Mouse (Mus musculus): ENCODE data around the gene Ttc28. TPM values are rescaled to one million over a fixed set of nuclear protein-coding genes. Genes with fewer than 3 reads are reported as not detected.

Ttc28 gene
- total RNA-seq, 2 experiments from 2014 or later = 0.41 to 1.0 TPM

GRCm38 (mm10) chr5:111151882-111152759 lies 272.5 kb downstream of the Ttc28 start:
- no peak for ATAC-seq (replicated peaks; ENCODE audit: poor library complexity, severe bottlenecking)

DNA sequence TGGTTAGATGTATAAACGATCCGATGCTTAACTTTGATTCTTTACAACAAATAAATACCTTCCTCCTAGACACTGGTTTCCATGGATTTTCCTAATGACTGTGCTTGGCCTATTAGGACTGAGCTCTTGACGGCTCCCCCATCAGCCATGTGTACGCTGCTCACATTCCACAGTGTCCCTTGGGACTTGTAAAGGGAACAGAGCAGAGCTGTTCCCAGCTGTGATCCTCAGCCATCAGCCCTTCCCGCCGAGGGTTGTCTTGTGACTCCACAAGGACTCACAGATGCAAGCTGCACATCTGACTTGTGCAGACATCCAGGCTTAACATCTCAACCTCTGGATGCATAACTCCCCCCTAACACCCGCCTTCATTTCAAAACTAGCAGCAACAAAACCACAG lies 275.0 kb downstream of the Ttc28 start:
- no peak for ATAC-seq (replicated peaks; ENCODE audit: poor library complexity, severe bottlenecking)

DNA sequence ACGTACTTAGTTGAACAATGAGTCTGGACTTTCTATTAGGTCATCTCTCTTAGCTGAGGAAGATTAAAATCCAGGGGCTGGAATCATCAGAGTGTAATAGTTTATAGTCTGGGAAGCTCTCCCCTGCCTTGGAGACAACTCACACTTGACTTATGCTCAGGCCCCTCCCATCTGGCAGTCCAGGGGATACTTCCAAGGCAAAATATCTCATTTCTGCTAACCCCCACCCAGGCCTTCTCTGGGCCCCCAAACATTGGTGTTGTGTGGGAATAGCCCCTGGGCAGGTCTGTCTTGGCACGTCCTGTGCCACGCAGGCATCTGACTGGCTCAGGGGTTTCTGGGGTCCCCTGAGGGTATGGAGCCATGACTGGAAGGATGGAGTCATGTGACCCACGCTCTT lies 275.7 kb downstream of the Ttc28 start:
- ATAC-seq (replicated peaks; ENCODE audit: poor library complexity, severe bottlenecking) = no peak

GRCm38 (mm10) chr5:111155928-111156327 lies 276.3 kb downstream of the Ttc28 start:
- no peak for ATAC-seq (replicated peaks; ENCODE audit: poor library complexity, severe bottlenecking)

DNA sequence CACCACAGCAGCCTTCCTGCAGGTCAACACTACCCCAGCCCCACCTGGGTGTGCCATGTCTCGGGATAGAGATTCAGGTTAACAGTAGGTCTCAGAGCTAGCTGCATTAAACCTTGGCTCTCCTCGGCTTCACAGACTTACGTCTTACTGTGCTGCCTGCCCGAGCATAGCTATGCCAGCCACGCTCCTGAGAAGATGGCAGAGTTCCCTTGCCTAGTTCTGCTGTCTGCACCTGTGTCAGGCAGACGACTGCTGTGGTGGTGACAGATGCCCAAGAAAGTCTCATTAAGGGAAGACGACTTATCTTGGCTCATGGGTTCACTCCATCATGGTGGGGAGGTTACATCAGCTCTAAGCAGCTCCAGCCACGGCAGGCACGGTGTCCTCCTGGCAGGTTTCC lies 278.7 kb downstream of the Ttc28 start:
- no peak for ATAC-seq (replicated peaks; ENCODE audit: poor library complexity, severe bottlenecking)

DNA sequence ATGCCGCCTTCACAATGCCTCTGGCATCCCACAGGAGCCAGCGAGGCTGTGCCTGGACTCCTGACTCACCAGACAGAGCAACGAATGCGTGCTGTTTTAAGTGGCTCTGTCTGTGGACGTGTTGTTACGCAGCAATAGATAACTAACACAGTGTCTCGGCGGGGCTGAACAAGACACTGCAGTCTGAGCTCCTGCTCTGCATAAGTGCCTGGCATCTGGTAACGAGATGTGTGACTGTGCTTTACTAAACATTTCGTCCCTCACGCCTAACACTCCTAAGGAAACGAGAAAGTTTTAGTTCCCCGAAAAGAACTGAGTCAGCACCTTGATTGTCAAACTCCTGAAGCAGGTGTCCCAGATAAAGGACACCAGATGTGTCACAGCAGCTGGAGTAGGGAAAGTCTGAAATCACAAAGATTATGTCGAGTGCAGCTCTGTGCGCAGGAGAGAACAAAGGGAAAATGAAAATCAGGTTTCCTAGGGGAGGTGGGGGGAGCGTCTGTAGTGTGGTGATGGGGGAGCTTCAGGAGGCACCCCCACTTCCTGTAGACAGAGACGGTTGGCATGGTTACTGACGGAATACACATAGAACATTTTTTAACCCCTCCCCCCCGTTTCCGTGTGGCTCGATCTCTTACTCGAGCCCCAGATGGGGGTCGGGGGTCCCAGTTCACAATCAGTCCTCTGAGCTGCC lies 280.2 kb downstream of the Ttc28 start:
- peak; percentile 25; the same call in 1 of the 2 replicates for ATAC-seq (replicated peaks; ENCODE audit: poor library complexity, severe bottlenecking)

- ATAC-seq (replicated peaks; ENCODE audit: poor library complexity, severe bottlenecking) = no peak
These were observed 281.7 kb downstream of the Ttc28 start for GRCm38 (mm10) chr5:111161146-111161930.

DNA sequence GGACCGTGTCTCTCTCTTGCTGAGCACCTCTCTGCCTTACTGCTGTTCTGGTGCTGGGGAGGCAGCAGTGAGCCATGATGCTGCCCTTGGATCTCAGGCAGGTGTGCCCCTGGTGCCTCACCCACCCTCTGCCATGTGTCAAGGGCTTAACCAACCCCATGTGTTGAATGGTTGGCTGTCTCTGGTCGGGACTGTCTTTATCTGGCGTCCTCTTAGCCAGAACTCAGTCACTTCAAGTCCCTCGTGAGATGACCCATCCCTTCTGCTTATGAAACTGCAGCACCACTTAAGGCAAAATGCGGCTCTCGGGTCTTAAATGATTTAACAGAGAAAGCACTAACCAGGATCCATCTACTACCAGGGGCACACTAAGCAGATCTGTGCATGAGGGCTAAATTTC lies 283.3 kb downstream of the Ttc28 start:
- no peak for ATAC-seq (replicated peaks; ENCODE audit: poor library complexity, severe bottlenecking)

DNA sequence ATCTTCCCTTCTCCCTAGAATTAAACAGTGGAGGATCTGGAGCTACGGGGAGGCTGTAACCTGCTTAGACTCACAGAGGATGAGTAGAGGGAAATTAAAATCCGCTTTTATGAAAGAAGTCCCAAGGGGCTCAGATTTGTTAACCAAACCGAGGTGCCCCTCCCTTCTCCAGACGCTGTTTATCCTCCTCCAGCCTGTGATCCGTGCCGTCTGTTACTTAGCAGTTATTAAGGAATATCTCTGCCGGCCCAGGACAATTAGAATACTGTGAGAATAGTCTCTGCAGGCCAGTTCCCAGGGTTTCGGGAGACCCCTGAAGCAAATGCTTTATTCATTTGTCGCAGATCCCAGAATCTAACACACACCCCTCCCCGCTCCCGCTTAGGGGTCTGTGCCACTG lies 283.8 kb downstream of the Ttc28 start:
- ATAC-seq (replicated peaks; ENCODE audit: poor library complexity, severe bottlenecking) = no peak

- ATAC-seq (replicated peaks; ENCODE audit: poor library complexity, severe bottlenecking) = no peak
These were observed 284.8 kb downstream of the Ttc28 start for GRCm38 (mm10) chr5:111164348-111164920.

GRCm38 (mm10) chr5:111170383-111170782 lies 290.8 kb downstream of the Ttc28 start:
- ATAC-seq (replicated peaks; ENCODE audit: poor library complexity, severe bottlenecking) = no peak

GRCm38 (mm10) chr5:111175410-111175809 lies 295.8 kb downstream of the Ttc28 start:
- no peak for ATAC-seq (replicated peaks; ENCODE audit: poor library complexity, severe bottlenecking)

GRCm38 (mm10) chr5:111175842-111176241 lies 296.2 kb downstream of the Ttc28 start:
- ATAC-seq (replicated peaks; ENCODE audit: poor library complexity, severe bottlenecking) = no peak

DNA sequence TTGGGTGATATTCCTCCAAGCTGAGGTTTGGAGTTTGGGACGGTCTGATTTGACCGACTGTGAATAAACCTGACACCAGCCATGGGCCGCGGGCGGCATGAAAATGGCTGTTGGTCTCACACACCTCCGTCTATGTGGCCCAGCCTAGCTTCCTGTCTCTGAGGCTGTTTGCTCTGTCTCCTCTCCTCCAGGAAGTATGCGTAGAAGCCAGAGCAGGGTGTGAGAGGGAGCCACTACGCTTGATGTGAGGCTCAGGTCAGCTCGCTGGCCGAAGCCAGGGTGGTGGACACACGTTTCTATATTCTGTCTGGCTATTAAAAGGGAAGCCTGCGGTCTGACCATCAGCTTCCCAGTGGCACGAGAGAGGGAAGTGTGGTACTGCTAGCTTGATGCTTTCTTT lies 296.8 kb downstream of the Ttc28 start:
- ATAC-seq (replicated peaks; ENCODE audit: poor library complexity, severe bottlenecking) = no peak

GRCm38 (mm10) chr5:111178324-111179076 lies 298.9 kb downstream of the Ttc28 start:
- ATAC-seq (replicated peaks; ENCODE audit: poor library complexity, severe bottlenecking) = peak; percentile 96

DNA sequence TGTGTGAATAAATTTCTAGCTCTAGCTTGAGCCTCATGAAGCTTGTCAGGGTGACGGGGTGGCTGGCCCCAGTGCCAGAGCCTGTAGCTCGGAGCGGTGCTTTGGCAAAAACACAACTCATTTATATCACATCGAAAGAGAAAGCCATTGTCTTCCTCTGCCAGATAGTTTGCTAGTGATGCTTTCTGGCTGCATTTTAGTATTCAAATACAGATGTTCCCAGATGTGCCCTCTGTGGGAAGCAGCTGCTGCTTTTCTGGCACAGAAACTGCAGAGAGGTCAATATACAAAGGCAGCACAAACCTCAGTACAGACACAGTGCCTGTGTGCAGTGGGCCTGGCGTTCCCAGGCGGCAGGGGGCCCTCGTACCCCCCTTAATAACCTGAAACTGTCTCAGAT lies 300.0 kb downstream of the Ttc28 start:
- no peak for ATAC-seq (replicated peaks; ENCODE audit: poor library complexity, severe bottlenecking)

GRCm38 (mm10) chr5:111180091-111181053 lies 300.8 kb downstream of the Ttc28 start:
- no peak for ATAC-seq (replicated peaks; ENCODE audit: poor library complexity, severe bottlenecking)

GRCm38 (mm10) chr5:111181204-111181912 lies 301.8 kb downstream of the Ttc28 start:
- ATAC-seq (replicated peaks; ENCODE audit: poor library complexity, severe bottlenecking) = no peak
